Mouse (Mus musculus): ENCODE results near the gene Cfap73.

DNA sequence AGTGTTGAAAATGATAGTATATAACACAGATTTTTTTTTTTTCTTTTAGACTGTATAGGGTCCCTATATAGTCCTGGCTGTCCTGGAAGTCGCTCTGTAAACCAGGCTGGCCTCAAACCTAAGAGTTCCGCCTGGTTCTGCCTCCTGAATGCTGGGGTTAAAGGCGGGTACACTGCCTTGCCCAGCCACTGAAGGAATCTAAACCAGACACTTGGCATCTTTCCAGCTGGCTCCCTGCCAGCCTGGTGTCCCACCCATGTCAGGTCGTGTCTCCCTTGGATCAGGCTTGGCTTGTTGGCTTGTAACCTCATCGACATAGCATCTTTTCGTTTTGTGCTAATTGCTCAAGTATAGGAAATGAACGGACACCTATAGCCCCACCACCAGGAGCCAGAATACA lies 5.4 kb downstream of the Cfap73 start:
- TF ChIP-seq CTCF (IDR thresholded peaks at IDR 0.05; ENCODE audit: low read depth), result no peak
- no peak for TF ChIP-seq EP300 (IDR thresholded peaks at IDR 0.05; ENCODE audit: low read depth)

Data from liver, embryonic 14.5 days (tissue).